Mouse (Mus musculus) erythroblast, embryonic 14.5 days (primary cell): ENCODE data around the gene Dbndd2. TPM values are rescaled to one million over a fixed set of nuclear protein-coding genes. Genes with fewer than 3 reads are reported as not detected.
A peak's percentile ranks its signal among the peaks of the same experiment; 100 is the strongest.

Source experiments
- H3K27me3 ChIP-seq: 2 replicates; pipeline ENCODE4 v1.6.1; 2012; ENCODE audit warnings: inconsistent platforms; ENCODE audit not compliant: control insufficient read depth
- H3K36me3 ChIP-seq: 2 replicates; pipeline ENCODE4 v1.6.1; 2012; ENCODE audit warnings: mild to moderate bottlenecking, inconsistent platforms; ENCODE audit not compliant: control insufficient read depth
- H3K4me1 ChIP-seq: 2 replicates; pipeline ENCODE4 v1.6.1; 2012; ENCODE audit warnings: inconsistent platforms; ENCODE audit not compliant: control insufficient read depth
- H3K4me3 ChIP-seq: replicated peaks from 2 replicates; pipeline ENCODE3; 2012; ENCODE audit warnings: moderate library complexity, mild to moderate bottlenecking, inconsistent platforms
- H3K9me3 ChIP-seq: 2 replicates; pipeline ENCODE4 v1.6.1; 2012; ENCODE audit warnings: low read length, inconsistent platforms, mixed read lengths; ENCODE audit not compliant: control insufficient read depth
- GATA1 ChIP-seq: IDR thresholded peaks from 2 replicates; pipeline ENCODE4 v1.6.1; 2012; ENCODE audit warnings: low read length, inconsistent platforms, mixed read lengths
- TAL1 ChIP-seq: IDR thresholded peaks from 3 replicates; pipeline ENCODE4 v1.6.1; 2012; ENCODE audit warnings: low read length, inconsistent platforms, mixed read lengths
- polyA plus RNA-seq: library from polyadenylated mRNA; stranded (reverse); fragments of >175 nt; gene quantifications from 2 replicates; pipeline ENCODE4 v1.2.3, GENCODE M21; 2012

Gene Dbndd2
- polyA plus RNA-seq, 1 experiment: 0.11 TPM

- H3K36me3 ChIP-seq: peaks cover 10% of the 10 kb centered on the region
- H3K27me3 ChIP-seq: peaks cover 8% of the 10 kb centered on the region
- peaks cover 25% of the 10 kb centered on the region for H3K4me1 ChIP-seq
- H3K9me3 ChIP-seq: no peaks in the 10 kb centered on the region
- H3K4me3 ChIP-seq: no peak overlapping the region
- TF ChIP-seq GATA1 (no peak), TAL1 (no peak)
Measured at GRCm38 (mm10) chr2:164458535-164458934, 27.4 kb upstream of the Dbndd2 start.

- peaks cover 8% of the 10 kb centered on the region for H3K27me3 ChIP-seq
- peak within 1 kb of the TSS; percentile 76 for H3K4me3 ChIP-seq
- no peaks in the 10 kb centered on the region for H3K9me3 ChIP-seq
- peaks cover 34% of the 10 kb centered on the region for H3K36me3 ChIP-seq
- peaks cover 34% of the 10 kb centered on the region for H3K4me1 ChIP-seq
- no peak for TF ChIP-seq GATA1
- TF ChIP-seq TAL1: no peak
Measured at GRCm38 (mm10) chr2:164460745-164461551, 25.0 kb upstream of the Dbndd2 start, which contains the start of gene Gm20458. Gene Gm20458, plus strand, starts transcription at chr2:164460967.

- Histone ChIP-seq H3K36me3 (peaks cover 45% of the 10 kb centered on the region), H3K27me3 (no peaks in the 10 kb centered on the region), H3K4me3 (no peak overlapping the region), H3K9me3 (no peaks in the 10 kb centered on the region), H3K4me1 (peaks cover 48% of the 10 kb centered on the region)
- no peak for TF ChIP-seq TAL1
- TF ChIP-seq GATA1: no peak
Measured at GRCm38 (mm10) chr2:164465161-164465560, 20.7 kb upstream of the Dbndd2 start.

- Histone ChIP-seq H3K4me3 (no peak overlapping the region), H3K27me3 (no peaks in the 10 kb centered on the region), H3K36me3 (peaks cover 48% of the 10 kb centered on the region), H3K4me1 (peaks cover 37% of the 10 kb centered on the region), H3K9me3 (no peaks in the 10 kb centered on the region)
- TF ChIP-seq GATA1: no peak
- TF ChIP-seq TAL1: no peak
Measured at GRCm38 (mm10) chr2:164466787-164467186, 19.1 kb upstream of the Dbndd2 start.

GRCm38 (mm10) chr2:164470254-164470653, 15.7 kb upstream of the Dbndd2 start:
- no peaks in the 10 kb centered on the region for H3K27me3 ChIP-seq
- peaks cover 16% of the 10 kb centered on the region for H3K4me1 ChIP-seq
- no peak overlapping the region for H3K4me3 ChIP-seq
- H3K36me3 ChIP-seq: peaks cover 28% of the 10 kb centered on the region
- TF ChIP-seq TAL1: no peak
- TF ChIP-seq GATA1: no peak
- no peaks in the 10 kb centered on the region for H3K9me3 ChIP-seq

- H3K4me1 ChIP-seq: no peaks in the 10 kb centered on the region
- no peak within 1 kb of the TSS for H3K4me3 ChIP-seq
- H3K27me3 ChIP-seq: no peaks in the 10 kb centered on the region
- no peak for TF ChIP-seq GATA1
- no peak for TF ChIP-seq TAL1
- peaks cover 12% of the 10 kb centered on the region for H3K36me3 ChIP-seq
- no peaks in the 10 kb centered on the region for H3K9me3 ChIP-seq
Measured at GRCm38 (mm10) chr2:164473624-164474023, 12.3 kb upstream of the Dbndd2 start, which contains the start of gene Trp53tg5. Gene Trp53tg5, minus strand, starts transcription at chr2:164473724.

- H3K27me3 ChIP-seq: peaks cover 42% of the 10 kb centered on the region
- no peak for TF ChIP-seq TAL1
- no peak for TF ChIP-seq GATA1
- peaks cover 3% of the 10 kb centered on the region; the same call in 1 of the 2 replicates for H3K9me3 ChIP-seq
- peaks cover 4% of the 10 kb centered on the region for H3K36me3 ChIP-seq
- peaks cover 4% of the 10 kb centered on the region for H3K4me1 ChIP-seq
- H3K4me3 ChIP-seq: peak overlapping the region; percentile 50
Measured at GRCm38 (mm10) chr2:164486258-164487114, 580 bp downstream of the Dbndd2 start.

- Histone ChIP-seq H3K27me3 (peaks cover 42% of the 10 kb centered on the region), H3K4me3 (peak overlapping the region; percentile 50), H3K4me1 (peaks cover 4% of the 10 kb centered on the region), H3K36me3 (peaks cover 4% of the 10 kb centered on the region), H3K9me3 (peaks cover 3% of the 10 kb centered on the region; the same call in 1 of the 2 replicates)
- TF ChIP-seq TAL1: no peak
- TF ChIP-seq GATA1: no peak
Measured at GRCm38 (mm10) chr2:164487115-164487527, 1.2 kb downstream of the Dbndd2 start.

GRCm38 (mm10) chr2:164487812-164488211, 1.9 kb downstream of the Dbndd2 start:
- H3K4me3 ChIP-seq: no peak overlapping the region
- peaks cover 4% of the 10 kb centered on the region for H3K36me3 ChIP-seq
- H3K27me3 ChIP-seq: peaks cover 42% of the 10 kb centered on the region
- H3K4me1 ChIP-seq: peaks cover 4% of the 10 kb centered on the region
- H3K9me3 ChIP-seq: peaks cover 3% of the 10 kb centered on the region; the same call in 1 of the 2 replicates
- TF ChIP-seq TAL1 (no peak), GATA1 (no peak)
